Mouse (Mus musculus) MEL (cell line): ENCODE data around the gene Gm49403.

ENCODE experiments used
- CTCF ChIP-seq, 3 experiments: IDR thresholded peaks in 2 of 3; conservative IDR thresholded peaks in 1 of 3; 2 replicates each; pipeline ENCODE4 v1.5.1; 2011 to 2012; ENCODE audit warnings: low read length in 3 of 3, low read depth in 2 of 3, mild to moderate bottlenecking in 2 of 3, improper control_type of control experiment in 1 of 3, inconsistent platforms in 1 of 3, mixed read lengths in 1 of 3, moderate library complexity in 1 of 3; ENCODE audit not compliant: control insufficient read depth in 1 of 3, insufficient read depth in 1 of 3, poor library complexity in 1 of 3, severe bottlenecking in 1 of 3
- ELF1 ChIP-seq: IDR thresholded peaks from 2 replicates; pipeline ENCODE4 v1.6.1; 2014; ENCODE audit warnings: low read depth, mild to moderate bottlenecking, inconsistent platforms, low read length, improper control_type of control experiment, moderate library complexity
- EP300 ChIP-seq, 2 experiments: IDR thresholded peaks; 2 replicates each; pipeline ENCODE4 v1.6.1; 2011; ENCODE audit warnings: improper control_type of control experiment in 2 of 2, low read length in 2 of 2, low read depth in 1 of 2, mild to moderate bottlenecking in 1 of 2
- MAX ChIP-seq: IDR thresholded peaks from 2 replicates; pipeline ENCODE4 v1.6.1; 2011; ENCODE audit warnings: low read length, improper control_type of control experiment
- POLR2AphosphoS2 ChIP-seq: IDR thresholded peaks from 2 replicates; pipeline ENCODE4 v1.6.1; 2011; ENCODE audit warnings: low read length, improper control_type of control experiment

DNA sequence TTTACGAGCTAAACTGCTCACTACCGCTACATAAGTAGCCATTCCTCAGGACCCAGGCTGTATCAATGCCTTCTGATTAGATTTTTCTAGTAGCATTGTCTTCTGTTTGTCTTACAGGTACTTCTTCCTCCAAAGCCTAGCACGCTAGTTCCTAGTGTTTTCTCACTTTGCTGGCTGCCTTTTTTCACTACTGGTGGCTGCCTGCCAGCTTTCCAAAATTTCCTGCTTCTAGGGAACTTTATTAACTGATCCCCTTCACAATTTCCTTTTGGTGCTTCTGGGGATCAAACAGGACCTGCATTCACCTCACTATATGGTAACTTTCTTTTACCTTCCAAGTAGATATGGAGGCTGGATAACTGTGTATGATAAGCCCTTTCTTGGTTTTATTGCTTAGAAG lies 15.3 kb downstream of the Gm49403 start:
- TF ChIP-seq POLR2AphosphoS2, result no peak
- TF ChIP-seq CTCF (IDR thresholded peaks at IDR 0.05 in 2 of 3, conservative IDR thresholded peaks at IDR 0.05 in 1 of 3; ENCODE audit: control insufficient read depth in 1 of 3, insufficient read depth in 1 of 3, low read depth in 2 of 3, low read length in 3 of 3, poor library complexity in 1 of 3, severe bottlenecking in 1 of 3), result no peak
- TF ChIP-seq MAX, result no peak; the same call in 1 of the 2 replicates
- TF ChIP-seq EP300 (IDR thresholded peaks at IDR 0.05; ENCODE audit: low read depth in 1 of 2, low read length in 2 of 2), result no peak
- no peak for TF ChIP-seq ELF1
